In the genomic region with DNA sequence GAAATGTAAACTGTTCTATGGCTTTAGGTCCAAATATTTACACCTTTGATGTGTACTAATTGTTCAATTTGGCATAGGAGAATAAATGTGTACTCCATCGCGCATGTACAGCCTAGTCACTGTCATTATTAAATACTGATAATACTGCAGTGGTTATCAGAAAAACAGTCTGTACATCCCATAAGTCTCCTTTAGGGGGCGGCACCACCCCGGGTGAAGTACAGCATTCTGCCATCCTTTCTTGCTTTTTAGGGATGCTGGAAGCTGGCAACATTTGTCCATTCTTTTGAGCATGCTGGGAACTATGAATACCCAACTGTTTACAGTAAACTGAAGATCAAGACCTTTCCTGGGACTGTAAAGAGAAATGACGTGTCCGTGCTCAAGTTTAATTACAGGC, we compare ENCODE assay signal across 8 mouse cellular contexts.
A peak's percentile ranks its signal among the peaks of the same experiment; 100 is the strongest.
DNase-seq lines count a peak whose midpoint lies in the region; ATAC-seq and TF ChIP-seq lines count a peak whose summit lies in the region.

No protein-coding gene starts in this region.

- TF ChIP-seq POLR2A in brain, embryonic 14.5 days (IDR thresholded peaks at IDR 0.05; ENCODE audit: borderline replicate concordance, extremely low read depth, insufficient read depth, insufficient read length, poor library complexity, severe bottlenecking): no peak

- H3K9ac ChIP-seq in liver, postnatal 0 days (replicated peaks): no peak overlapping the region
- H3K9ac ChIP-seq in liver, embryonic 12.5 days: no peak overlapping the region

- TF ChIP-seq EP300 in liver, postnatal 0 days (IDR thresholded peaks at IDR 0.05; ENCODE audit: low read depth): no peak

- ATAC-seq in liver, postnatal 0 days: no peak
- ATAC-seq in liver, embryonic 12.5 days: no peak
- ATAC-seq in monocyte, adult 5-6 weeks (replicated peaks; ENCODE audit: insufficient number of reproducible peaks, low FRiP score, low TSS enrichment, poor library complexity, severe bottlenecking): no peak

- H3K9me3 ChIP-seq in liver, postnatal 0 days (ENCODE audit: low read length): peaks cover 5% of the 10 kb centered on the region; the same call in 1 of the 2 replicates
- H3K9me3 ChIP-seq in liver, embryonic 12.5 days (replicated peaks): peaks cover 11% of the 10 kb centered on the region

- H3K4me2 ChIP-seq in liver, postnatal 0 days (ENCODE audit: low read depth, low read length): no peak overlapping the region
- no peak overlapping the region for H3K4me2 ChIP-seq in liver, embryonic 12.5 days

- H3K4me3 ChIP-seq in liver, postnatal 0 days (ENCODE audit: low read depth, low read length): no peak overlapping the region
- no peak overlapping the region for H3K4me3 ChIP-seq in liver, embryonic 12.5 days

- TF ChIP-seq CTCF in liver, postnatal 0 days (IDR thresholded peaks at IDR 0.05; ENCODE audit: low read depth): 0 out of 2 replicates have a peak, but pooled peaks have one; percentile 2
- TF ChIP-seq CTCF in brain, embryonic 14.5 days (IDR thresholded peaks at IDR 0.05; ENCODE audit: borderline replicate concordance, extremely low read depth, insufficient read depth, insufficient read length): peak; percentile 52; the same call in 1 of the 2 replicates

- H3K4me1 ChIP-seq in liver, postnatal 0 days (ENCODE audit: insufficient read depth): no peaks in the 10 kb centered on the region
- H3K4me1 ChIP-seq in liver, embryonic 12.5 days: no peaks in the 10 kb centered on the region

- intact Hi-C loops in heart, postnatal 14 days (cut with DNase I): no loop called here

- no peak overlapping the region for H3K27ac ChIP-seq in liver, postnatal 0 days (ENCODE audit: low read depth)
- no peak overlapping the region for H3K27ac ChIP-seq in liver, embryonic 12.5 days

- DNase-seq in liver, postnatal 0 days: no peak
- peak; percentile 55 for DNase-seq in brain, embryonic 14.5 days (ENCODE audit: low read depth)
- DNase-seq in layer of hippocampus, adult 18-20 months (ENCODE audit: low spot score in 2 of 2): peak; percentile 30 to 80
- peak; percentile 62 to 80 for DNase-seq in right cerebral cortex, postnatal 10 days (ENCODE audit: low spot score in 2 of 2)
- DNase-seq in heart, adult 18-20 months: no peak
- no peak for DNase-seq in heart, postnatal 14 days

- H3K36me3 ChIP-seq in liver, postnatal 0 days (replicated peaks; ENCODE audit: insufficient read depth, low read length): no peaks in the 10 kb centered on the region
- no peaks in the 10 kb centered on the region for H3K36me3 ChIP-seq in liver, embryonic 12.5 days

- no peaks in the 10 kb centered on the region for H3K27me3 ChIP-seq in liver, postnatal 0 days (ENCODE audit: insufficient read depth, low read length)
- H3K27me3 ChIP-seq in liver, embryonic 12.5 days (replicated peaks): no peaks in the 10 kb centered on the region

- 64% methylated on average over 6 of the region's 6 CpGs for WGBS in liver, postnatal 0 days (ENCODE audit: insufficient replicate concordance)
- 53% methylated on average over 6 of the region's 6 CpGs for WGBS in liver, embryonic 12.5 days (ENCODE audit: insufficient replicate concordance)

Comparison
In these comparisons a context has a peak if more than half of its experiments do, and no peak if none do; other contexts are left out.
1. DNase-seq: peak in brain, embryonic 14.5 days (single experiment), layer of hippocampus, adult 18-20 months (2 of 2) and right cerebral cortex, postnatal 10 days (2 of 2); none in liver, postnatal 0 days (single experiment), heart, adult 18-20 months (0 of 2) and heart, postnatal 14 days (0 of 2).